Mouse (Mus musculus): ENCODE results near the gene Ipo7. TPM values are rescaled to one million over a fixed set of nuclear protein-coding genes. Genes with fewer than 3 reads are reported as not detected.

The Ipo7 gene
- total RNA-seq, 2 experiments from 2014 or later, result 88.3 to 92.0 TPM

DNA sequence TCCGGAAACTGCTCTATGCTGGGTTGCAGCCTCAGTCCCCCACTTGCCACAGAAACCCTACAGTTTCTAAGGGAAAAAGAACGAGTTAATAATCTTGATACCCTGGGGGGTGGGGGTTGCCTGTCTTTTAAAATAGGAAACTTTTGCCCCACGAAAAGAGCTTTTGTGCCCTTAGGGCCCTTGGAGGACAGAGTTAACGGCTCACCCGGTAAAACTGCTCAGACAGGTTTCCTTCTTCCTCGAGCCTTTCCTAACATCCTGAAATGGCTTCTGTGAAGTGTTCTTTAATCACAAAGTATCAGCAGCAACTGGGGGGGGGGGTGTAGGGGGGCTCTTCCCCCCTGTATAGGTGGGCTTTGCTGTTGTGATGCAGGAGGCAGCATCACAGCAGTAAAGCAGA lies 82.8 kb downstream of the Ipo7 start:
- no peak for DNase-seq (ENCODE audit: low spot score)

DNA sequence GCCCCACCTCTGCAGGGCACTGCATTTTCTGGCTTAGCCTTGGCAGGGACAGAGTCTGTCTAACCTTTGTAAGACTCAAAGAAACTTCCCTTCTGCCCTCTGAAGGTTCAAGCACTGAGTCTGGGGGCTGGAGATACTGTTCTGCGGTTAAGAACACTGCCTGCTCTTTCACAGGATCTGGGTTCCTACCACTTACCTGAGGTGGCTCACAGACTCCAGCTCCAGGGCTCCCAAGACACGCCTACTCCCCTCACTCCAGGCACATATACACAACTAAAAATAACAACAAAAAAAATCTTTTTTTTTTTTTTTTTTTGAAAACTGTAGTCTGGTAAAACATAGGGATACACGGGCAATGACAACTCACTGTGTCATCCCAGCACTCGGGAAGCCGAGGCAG lies 83.2 kb downstream of the Ipo7 start:
- no peak for DNase-seq (ENCODE audit: low spot score)

DNA sequence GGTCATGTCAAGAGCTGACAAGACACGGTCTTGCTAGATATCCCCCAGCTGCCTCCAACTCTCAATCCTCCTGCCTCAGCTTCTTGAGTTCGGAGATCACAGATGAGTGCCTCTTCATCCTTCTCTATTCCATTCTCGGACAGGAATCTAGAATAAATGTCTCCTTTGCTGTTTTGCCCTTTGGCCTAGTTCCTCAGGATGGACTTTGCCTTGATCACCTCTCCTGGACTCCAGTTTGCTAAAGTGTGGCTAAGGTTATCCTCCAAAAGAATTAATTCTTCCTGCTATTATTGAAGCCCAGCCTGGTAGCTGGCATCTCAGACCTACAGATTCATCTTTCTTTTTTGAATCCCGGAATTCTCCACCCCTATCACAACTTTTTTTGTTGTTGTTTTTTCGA lies 87.0 kb downstream of the Ipo7 start:
- DNase-seq (ENCODE audit: low spot score), result no peak

Other genes with a start within 250 kb of the Ipo7 start
- under 1 TPM; 0.09 to 0.31 TPM for gene Nrip3, start 236.2 kb upstream of the Ipo7 start, total RNA-seq (2021)
- 1 to 10 TPM; 2.1 to 3.7 TPM for gene Scube2, start 152.6 kb upstream of the Ipo7 start, total RNA-seq (2021)
- gene Dennd5a, start 57.8 kb upstream of the Ipo7 start, total RNA-seq (2021), result 10 to 100 TPM; 36.2 to 47.5 TPM
- 10 to 100 TPM; 23.3 to 26.9 TPM for gene Tmem41b, start 31.3 kb upstream of the Ipo7 start, total RNA-seq (2021)
- gene Zfp143, start 42.9 kb downstream of the Ipo7 start, total RNA-seq (2021), result 1 to 10 TPM; 8.3 to 8.6 TPM
- gene Wee1, start 103.8 kb downstream of the Ipo7 start, total RNA-seq (2021), result 1 to 10 TPM; 1.8 to 2.5 TPM
- gene Swap70, start 203.4 kb downstream of the Ipo7 start, total RNA-seq (2021), result 1 to 10 TPM; 5.5 to 8.0 TPM

All from gastrocnemius, adult 18-20 months (tissue).